In genomic region chr11:116129091-116129790, GRCm38 (mm10) we compare ENCODE assay signal across 11 mouse cellular contexts. TPM values are rescaled to one million over a fixed set of nuclear protein-coding genes. Genes with fewer than 3 reads are reported as not detected.
DNase-seq lines count a peak whose midpoint lies in the region; ATAC-seq and TF ChIP-seq lines count a peak whose summit lies in the region.
"Had no signal": no experiment of that assay in that cellular context is flagged by ENCODE, and none has a peak within 500 bp of the region (broad histone marks: within the 10 kb centered on the region; RNA-seq: fewer than 3 reads in every experiment).

No protein-coding gene starts in this region.

- H3K27me3 ChIP-seq in cerebellum, adult 2 months (ENCODE audit: control insufficient read depth, insufficient read depth, low read length): no peaks in the 10 kb centered on the region
- H3K27me3 ChIP-seq in lung, embryonic 15.5 days: no peaks in the 10 kb centered on the region
- peaks cover 9% of the 10 kb centered on the region; the same call in 1 of the 2 replicates for H3K27me3 ChIP-seq in limb, embryonic 10.5 days (ENCODE audit: low read depth, poor library complexity, severe bottlenecking)
- H3K27me3 ChIP-seq: Patski had no signal

- no peak overlapping the region for H3K27ac ChIP-seq in cerebellum, adult 2 months (ENCODE audit: insufficient read depth, low read length)
- no peak overlapping the region for H3K27ac ChIP-seq in lung, embryonic 15.5 days
- 0 out of 2 replicates have a peak overlapping the region, but pooled peaks have one; percentile 89 for H3K27ac ChIP-seq in limb, embryonic 10.5 days

- H3K36me3 ChIP-seq in lung, embryonic 15.5 days: peaks cover 33% of the 10 kb centered on the region
- H3K36me3 ChIP-seq in limb, embryonic 10.5 days: peaks cover 44% of the 10 kb centered on the region

- 73% methylated on average over 9 of the region's 9 CpGs for WGBS in cerebellum, adult 2 months
- 76% methylated on average over 9 of the region's 9 CpGs for WGBS in lung, embryonic 15.5 days
- WGBS in limb, embryonic 10.5 days: 84% methylated on average over 9 of the region's 9 CpGs

- no peak overlapping the region; the same call in 1 of the 2 replicates for H3K4me2 ChIP-seq in lung, embryonic 15.5 days

- no peaks in the 10 kb centered on the region for H3K9me3 ChIP-seq in lung, embryonic 15.5 days
- H3K9me3 ChIP-seq in limb, embryonic 10.5 days (replicated peaks): no peaks in the 10 kb centered on the region; the same call in 1 of the 2 replicates

- TF ChIP-seq POLR2A in cerebellum, adult 2 months (IDR thresholded peaks at IDR 0.05; ENCODE audit: borderline replicate concordance, insufficient read depth, low read length): no peak

- DNase-seq in cerebellum, adult 2 months: peak; percentile 9 to 26
- DNase-seq in cerebellum, adult 8-10 months: no peak
- DNase-seq in lung, postnatal 14 days: no peak
- DNase-seq in limb, embryonic 10.5 days (ENCODE audit: low spot score): no peak
- peak; percentile 21 for DNase-seq in naive thymus-derived CD4-positive, alpha-beta T cell, adult 2 months (ENCODE audit: low read depth)
- DNase-seq in ovary, adult 18-20 months (ENCODE audit: low spot score): no peak
- DNase-seq in adrenal gland, postnatal 25 days: no peak
- DNase-seq: kidney, postnatal 4 days; retina, postnatal 1 day had no signal

- no peak for ATAC-seq in lung, embryonic 15.5 days (ENCODE audit: borderline replicate concordance, extremely low read depth, low FRiP score, low TSS enrichment)
- ATAC-seq: Patski had no signal

- H3K4me3 ChIP-seq in cerebellum, adult 2 months (replicated peaks; ENCODE audit: insufficient read depth, low read depth, low read length): no peak overlapping the region
- H3K4me3 ChIP-seq in lung, embryonic 15.5 days: 0 out of 2 replicates have a peak overlapping the region, but pooled peaks have one; percentile 59
- H3K4me3 ChIP-seq in limb, embryonic 10.5 days: no peak overlapping the region

- H3K9ac ChIP-seq in lung, embryonic 15.5 days: no peak overlapping the region

- no peak for TF ChIP-seq CTCF in cerebellum, adult 2 months (IDR thresholded peaks at IDR 0.05; ENCODE audit: borderline replicate concordance, insufficient read depth, low read depth, low read length)

- H3K4me1 ChIP-seq in cerebellum, adult 2 months (ENCODE audit: control insufficient read depth, insufficient read depth, low read length): peaks cover 21% of the 10 kb centered on the region
- peaks cover 38% of the 10 kb centered on the region for H3K4me1 ChIP-seq in lung, embryonic 15.5 days
- H3K4me1 ChIP-seq in limb, embryonic 10.5 days: peaks cover 57% of the 10 kb centered on the region

RNA-seq across cellular contexts. Expression of gene Trim65, which starts 1.7 kb away (rescaled TPM):
- 7.9 and 9.3 TPM in 2 replicates for polyA plus RNA-seq in cerebellum, adult 2 months (2012; rRNA removed)
- polyA plus RNA-seq in lung, embryonic 15.5 days (2015; fragmentation: Nextera tagmentation; extraction: Ambion mirVana): 3.7 and 4.3 TPM in 2 replicates
- polyA plus RNA-seq in limb, embryonic 10.5 days (2016; fragmentation: Nextera tagmentation; extraction: Ambion mirVana): 1.9 and 2.1 TPM in 2 replicates
- 12.2 and 12.9 TPM in 2 replicates for total RNA-seq in adrenal gland, postnatal 25 days (2021)

RNA-seq across cellular contexts. Expression of gene Trim47, which starts 2.2 kb away (rescaled TPM):
- polyA plus RNA-seq in cerebellum, adult 2 months (2012; rRNA removed): 4.1 TPM in 2 replicates
- polyA plus RNA-seq in lung, embryonic 15.5 days (2015; fragmentation: Nextera tagmentation; extraction: Ambion mirVana): 24.9 and 25.9 TPM in 2 replicates
- polyA plus RNA-seq in limb, embryonic 10.5 days (2016; fragmentation: Nextera tagmentation; extraction: Ambion mirVana): 3.2 and 4.9 TPM in 2 replicates
- 17.1 and 20.2 TPM in 2 replicates for total RNA-seq in adrenal gland, postnatal 25 days (2021)

RNA-seq across cellular contexts. Expression of gene Mrpl38, which starts 9.4 kb away (rescaled TPM):
- 61.9 and 66.2 TPM in 2 replicates for polyA plus RNA-seq in cerebellum, adult 2 months (2012; rRNA removed)
- 89.5 and 94.7 TPM in 2 replicates for polyA plus RNA-seq in lung, embryonic 15.5 days (2015; fragmentation: Nextera tagmentation; extraction: Ambion mirVana)
- 116 and 118 TPM in 2 replicates for polyA plus RNA-seq in limb, embryonic 10.5 days (2016; fragmentation: Nextera tagmentation; extraction: Ambion mirVana)
- 86.5 and 103 TPM in 2 replicates for total RNA-seq in adrenal gland, postnatal 25 days (2021)

RNA-seq across cellular contexts. Expression of gene Fbf1, which starts 38.7 kb away (rescaled TPM):
- 81.1 and 83.0 TPM in 2 replicates for polyA plus RNA-seq in cerebellum, adult 2 months (2012; rRNA removed)
- polyA plus RNA-seq in lung, embryonic 15.5 days (2015; fragmentation: Nextera tagmentation; extraction: Ambion mirVana): 29.7 and 35.9 TPM in 2 replicates
- 51.7 and 56.8 TPM in 2 replicates for polyA plus RNA-seq in limb, embryonic 10.5 days (2016; fragmentation: Nextera tagmentation; extraction: Ambion mirVana)
- total RNA-seq in adrenal gland, postnatal 25 days (2021): 47.4 and 53.0 TPM in 2 replicates

RNA-seq across cellular contexts. Expression of gene Wbp2, which starts 42.4 kb away (rescaled TPM):
- polyA plus RNA-seq in cerebellum, adult 2 months (2012; rRNA removed): 509 and 539 TPM in 2 replicates
- 58.0 and 67.9 TPM in 2 replicates for polyA plus RNA-seq in lung, embryonic 15.5 days (2015; fragmentation: Nextera tagmentation; extraction: Ambion mirVana)
- 54.8 and 56.9 TPM in 2 replicates for polyA plus RNA-seq in limb, embryonic 10.5 days (2016; fragmentation: Nextera tagmentation; extraction: Ambion mirVana)
- 189 and 195 TPM in 2 replicates for total RNA-seq in adrenal gland, postnatal 25 days (2021)

Comparison
In these comparisons a context has a peak if more than half of its experiments do, and no peak if none do; other contexts are left out.
1. DNase-seq: peak in cerebellum, adult 2 months (2 of 2) and naive thymus-derived CD4-positive, alpha-beta T cell, adult 2 months (single experiment); none in cerebellum, adult 8-10 months (single experiment), lung, postnatal 14 days (single experiment), limb, embryonic 10.5 days (single experiment), ovary, adult 18-20 months (single experiment) and adrenal gland, postnatal 25 days (single experiment).